Mouse (Mus musculus) liver, postnatal 0 days (tissue): ENCODE measurements at regions not wholly inside any gene's neighbourhood (a gene's known extent, or its start where the extent isn't known, plus 50 kb on each side); places are given as distances from the start of the nearest gene placed in this dataset.

Experiments
- ATAC-seq: fragments of 200-750 bp; cut with Nextera tagmentation; 2 replicates; pipeline ENCODE4 v1.8.0; 2017; ENCODE audit warnings: mild to moderate bottlenecking, moderate library complexity
- DNase-seq: peaks from one replicate; pipeline ENCODE4 v3.0.0-alpha.2; 2016
- H3K27ac ChIP-seq: fragments of 300-500 bp; sonication (generic); 2 replicates; pipeline ENCODE4 v1.5.1; 2014; ENCODE audit warnings: antibody characterized with exemption, moderate library complexity, mild to moderate bottlenecking, low read depth
- H3K27me3 ChIP-seq: fragments of 300-500 bp; sonication (generic); 2 replicates; pipeline ENCODE4 v1.6.1; 2014; ENCODE audit warnings: low read length, control low read depth, mixed read lengths; ENCODE audit not compliant: insufficient read depth
- H3K36me3 ChIP-seq: fragments of 300-500 bp; sonication (generic); replicated peaks from 2 replicates; pipeline ENCODE4 v1.6.1; 2014; ENCODE audit warnings: mild to moderate bottlenecking, control low read depth, low read length, moderate library complexity, mixed read lengths; ENCODE audit not compliant: insufficient read depth
- H3K4me1 ChIP-seq: fragments of 300-500 bp; sonication (generic); 2 replicates; pipeline ENCODE4 v1.6.1; 2014; ENCODE audit warnings: antibody characterized with exemption, mild to moderate bottlenecking, control low read depth; ENCODE audit not compliant: insufficient read depth
- H3K4me2 ChIP-seq: fragments of 300-500 bp; sonication (generic); 2 replicates; pipeline ENCODE4 v1.6.1; 2014; ENCODE audit warnings: low read depth, mild to moderate bottlenecking, low read length, moderate library complexity, mixed read lengths
- H3K4me3 ChIP-seq: fragments of 300-500 bp; sonication (generic); 2 replicates; pipeline ENCODE4 v1.5.1; 2014; ENCODE audit warnings: low read depth, low read length
- H3K9ac ChIP-seq: fragments of 300-500 bp; sonication (generic); replicated peaks from 2 replicates; pipeline ENCODE4 v1.6.1; 2014; ENCODE audit warnings: mild to moderate bottlenecking, moderate library complexity
- H3K9me3 ChIP-seq: fragments of 300-500 bp; sonication (generic); 2 replicates; pipeline ENCODE4 v1.6.1; 2016; ENCODE audit warnings: mild to moderate bottlenecking, control low read depth, low read length, mixed read lengths
- CTCF ChIP-seq: sonication (generic); IDR thresholded peaks from 2 replicates; pipeline ENCODE4 v1.5.1; 2016; ENCODE audit warnings: antibody characterized with exemption, low read depth
- EP300 ChIP-seq: IDR thresholded peaks from 2 replicates; pipeline ENCODE4 v1.6.1; 2016; ENCODE audit warnings: antibody characterized with exemption, low read depth, mild to moderate bottlenecking
- WGBS: fragments of 180-500 bp; shearing (Covaris S2); extraction: QIAGEN DNeasy Blood & Tissue Kit; methylation state at CpG from one replicate; pipeline ENCODE4 v1.1.7; 2014; ENCODE audit not compliant: insufficient replicate concordance; 5-methylcytosine and 5-hydroxymethylcytosine counted together

- TF ChIP-seq CTCF (no peak), EP300 (no peak)
- Histone ChIP-seq H3K27ac (no peak overlapping the region), H3K4me1 (no peaks in the 10 kb centered on the region), H3K36me3 (no peaks in the 10 kb centered on the region), H3K27me3 (no peaks in the 10 kb centered on the region), H3K4me2 (no peak overlapping the region), H3K9ac (no peak overlapping the region), H3K4me3 (no peak overlapping the region), H3K9me3 (no peaks in the 10 kb centered on the region)
- ATAC-seq (no peak), DNase-seq (no peak)
- 53% methylated on average over 3 of the region's 3 CpGs for WGBS
Measured at GRCm38 (mm10) chr1:138771307-138772011, 76.9 kb downstream of the Lhx9 start.

- Histone ChIP-seq H3K4me1 (no peaks in the 10 kb centered on the region), H3K4me3 (no peak overlapping the region), H3K9me3 (no peaks in the 10 kb centered on the region), H3K4me2 (no peak overlapping the region), H3K9ac (no peak overlapping the region), H3K36me3 (no peaks in the 10 kb centered on the region), H3K27ac (no peak overlapping the region), H3K27me3 (no peaks in the 10 kb centered on the region)
- ATAC-seq (no peak), DNase-seq (no peak)
- WGBS = 73% methylated on average over 7 of the region's 7 CpGs
- no peak for TF ChIP-seq CTCF
- no peak for TF ChIP-seq EP300
Measured at GRCm38 (mm10) chr1:138762876-138763275, 85.5 kb downstream of the Lhx9 start.

DNA sequence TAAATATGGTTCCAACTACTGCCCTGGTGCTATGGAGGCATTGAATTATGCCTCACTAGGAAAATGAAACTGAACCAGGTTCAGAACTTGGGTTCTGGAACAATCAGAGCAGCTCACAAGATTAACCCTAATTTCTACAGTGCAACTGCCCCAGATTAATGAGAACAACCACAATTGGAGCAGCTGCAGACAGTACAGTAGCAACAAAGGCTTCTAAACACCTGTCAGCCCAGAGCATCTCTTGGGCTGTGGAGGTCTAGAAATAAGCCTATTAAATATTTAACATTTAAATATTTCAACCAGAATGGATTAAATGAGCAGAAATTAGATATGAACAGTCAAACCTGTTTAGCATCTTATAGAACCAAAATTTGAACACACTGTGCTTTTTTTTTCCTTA is 90.6 kb downstream of the Lhx9 start:
- ATAC-seq (no peak), DNase-seq (no peak)
- H3K9ac ChIP-seq = no peak overlapping the region
- no peaks in the 10 kb centered on the region for H3K9me3 ChIP-seq
- TF ChIP-seq EP300 (no peak), CTCF (no peak)
- no peak overlapping the region for H3K4me3 ChIP-seq
- H3K4me1 ChIP-seq = no peaks in the 10 kb centered on the region
- no peak overlapping the region for H3K4me2 ChIP-seq
- no peaks in the 10 kb centered on the region for H3K27me3 ChIP-seq
- H3K27ac ChIP-seq = no peak overlapping the region
- no peaks in the 10 kb centered on the region for H3K36me3 ChIP-seq

- H3K36me3 ChIP-seq = no peaks in the 10 kb centered on the region
- ATAC-seq (no peak), DNase-seq (no peak)
- no peaks in the 10 kb centered on the region for H3K4me1 ChIP-seq
- H3K27ac ChIP-seq = no peak overlapping the region
- H3K4me3 ChIP-seq = no peak overlapping the region
- no peaks in the 10 kb centered on the region for H3K9me3 ChIP-seq
- no peak for TF ChIP-seq CTCF
- WGBS = 73% methylated on average over 3 of the region's 3 CpGs
- H3K4me2 ChIP-seq = no peak overlapping the region
- H3K27me3 ChIP-seq = no peaks in the 10 kb centered on the region
- H3K9ac ChIP-seq = no peak overlapping the region
Measured at GRCm38 (mm10) chr1:138733308-138733707, 113.4 kb upstream of the Nek7 start.

- ATAC-seq (no peak), DNase-seq (no peak)
- Histone ChIP-seq H3K27me3 (no peaks in the 10 kb centered on the region), H3K9ac (no peak overlapping the region), H3K27ac (no peak overlapping the region), H3K4me1 (no peaks in the 10 kb centered on the region), H3K4me3 (no peak overlapping the region), H3K4me2 (no peak overlapping the region), H3K9me3 (no peaks in the 10 kb centered on the region), H3K36me3 (no peaks in the 10 kb centered on the region)
- TF ChIP-seq CTCF (no peak), EP300 (no peak)
- WGBS = 65% methylated on average over 12 of the region's 12 CpGs
Measured at GRCm38 (mm10) chr1:138731008-138731407, 111.1 kb upstream of the Nek7 start.

GRCm38 (mm10) chr1:138729089-138729699 is 109.3 kb upstream of the Nek7 start:
- DNase-seq (no peak), ATAC-seq (no peak)
- H3K9ac ChIP-seq = no peak overlapping the region
- no peaks in the 10 kb centered on the region for H3K36me3 ChIP-seq
- H3K4me1 ChIP-seq = no peaks in the 10 kb centered on the region
- WGBS = 57% methylated on average over 2 of the region's 2 CpGs
- H3K27ac ChIP-seq = no peak overlapping the region
- TF ChIP-seq CTCF (no peak), EP300 (no peak)
- H3K4me3 ChIP-seq = no peak overlapping the region
- no peak overlapping the region for H3K4me2 ChIP-seq
- no peaks in the 10 kb centered on the region for H3K9me3 ChIP-seq
- H3K27me3 ChIP-seq = no peaks in the 10 kb centered on the region

GRCm38 (mm10) chr1:138720728-138721127 is 100.8 kb upstream of the Nek7 start:
- no peaks in the 10 kb centered on the region for H3K9me3 ChIP-seq
- no peaks in the 10 kb centered on the region for H3K27me3 ChIP-seq
- no peak overlapping the region for H3K4me3 ChIP-seq
- ATAC-seq = no peak
- no peak overlapping the region for H3K27ac ChIP-seq
- no peak overlapping the region for H3K9ac ChIP-seq
- no peak for TF ChIP-seq EP300
- TF ChIP-seq CTCF = no peak
- no peak for DNase-seq
- no peaks in the 10 kb centered on the region for H3K4me1 ChIP-seq
- WGBS = 56% methylated on average over 4 of the region's 4 CpGs
- no peaks in the 10 kb centered on the region for H3K36me3 ChIP-seq
- H3K4me2 ChIP-seq = no peak overlapping the region
